Mouse (Mus musculus): ENCODE results near the gene Cpn2. TPM values are rescaled to one million over a fixed set of nuclear protein-coding genes. Genes with fewer than 3 reads are reported as not detected.

The Cpn2 gene
- total RNA-seq, 2 experiments from 2014 or later: not detected

- no peak overlapping the region for H3K27ac ChIP-seq
- DNase-seq (ENCODE audit: low spot score in 2 of 2): no peak
- TF ChIP-seq CTCF (conservative IDR thresholded peaks at IDR 0.05): no peak
Measured at GRCm38 (mm10) chr16:30215811-30216210, 51.5 kb downstream of the Cpn2 start.

GRCm38 (mm10) chr16:30213644-30214043 lies 53.7 kb downstream of the Cpn2 start:
- no peak overlapping the region for H3K27ac ChIP-seq
- no peak for DNase-seq (ENCODE audit: low spot score in 2 of 2)
- TF ChIP-seq CTCF (conservative IDR thresholded peaks at IDR 0.05): peak; percentile 18; the same call in 1 of the 2 replicates
- H3K4me3 ChIP-seq: no peak overlapping the region

More at GRCm38 (mm10) chr16:30215811-30216210, 51.5 kb downstream of the Cpn2 start:
- no peak overlapping the region for H3K4me3 ChIP-seq

GRCm38 (mm10) chr16:30212035-30212434 lies 55.3 kb downstream of the Cpn2 start:
- H3K4me3 ChIP-seq: no peak overlapping the region
- no peak overlapping the region for H3K27ac ChIP-seq
- DNase-seq (ENCODE audit: low spot score in 2 of 2): no peak
- TF ChIP-seq CTCF (conservative IDR thresholded peaks at IDR 0.05): no peak

GRCm38 (mm10) chr16:30209264-30209663 lies 58.0 kb downstream of the Cpn2 start:
- Histone ChIP-seq H3K27ac (no peak overlapping the region), H3K4me3 (no peak overlapping the region)
- peak; percentile 58 for TF ChIP-seq CTCF (conservative IDR thresholded peaks at IDR 0.05)
- DNase-seq (ENCODE audit: low spot score in 2 of 2): no peak

GRCm38 (mm10) chr16:30207991-30208390 lies 59.3 kb downstream of the Cpn2 start:
- no peak overlapping the region for H3K4me3 ChIP-seq
- DNase-seq (ENCODE audit: low spot score in 2 of 2): peak in 1 of 2 experiments; percentile 66
- peak overlapping the region; percentile 49; the same call in 1 of the 2 replicates for H3K27ac ChIP-seq
- no peak for TF ChIP-seq CTCF (conservative IDR thresholded peaks at IDR 0.05)

- Histone ChIP-seq H3K27ac (peak overlapping the region; percentile 49; the same call in 1 of the 2 replicates), H3K4me3 (no peak overlapping the region)
- peak; percentile 55 for TF ChIP-seq CTCF (conservative IDR thresholded peaks at IDR 0.05)
- DNase-seq (ENCODE audit: low spot score in 2 of 2): no peak
Measured at GRCm38 (mm10) chr16:30207111-30207828, 60.0 kb downstream of the Cpn2 start.

Other genes with a start within 250 kb of the Cpn2 start
- gene Hes1, start 203.1 kb downstream of the Cpn2 start, total RNA-seq (2021): 10 to 100 TPM; 23.3 to 32.7 TPM
- under 1 TPM in 1 of 2 experiments, not detected in 1; 0.10 TPM for gene Lrrc15, start 15.8 kb upstream of the Cpn2 start, total RNA-seq (2021)
- gene Gp5, start 43.3 kb upstream of the Cpn2 start, total RNA-seq (2021): 1 to 10 TPM; 2.3 TPM
- gene Atp13a3, start 138.5 kb upstream of the Cpn2 start, total RNA-seq (2021): 10 to 100 TPM; 68.2 to 72.4 TPM

Data from layer of hippocampus, adult 2 months (tissue).